Mouse (Mus musculus) liver, embryonic 13.5 days (tissue): ENCODE measurements around the gene Sap18b. TPM values are rescaled to one million over a fixed set of nuclear protein-coding genes. Genes with fewer than 3 reads are reported as not detected.
A peak's percentile ranks its signal among the peaks of the same experiment; 100 is the strongest.

Experiments
- ATAC-seq: fragments of 200-750 bp; cut with Nextera tagmentation; 2 replicates; pipeline ENCODE4 v1.8.0; 2017; ENCODE audit warnings: low read depth, mild to moderate bottlenecking, moderate number of reproducible peaks, moderate library complexity
- DNase-seq: peaks from one replicate; pipeline ENCODE4 v3.0.0; 2022
- H3K27ac ChIP-seq: fragments of 300-500 bp; sonication (generic); 2 replicates; pipeline ENCODE4 v1.5.1; 2015; ENCODE audit warnings: moderate library complexity, mild to moderate bottlenecking, inconsistent platforms
- H3K27me3 ChIP-seq: fragments of 300-500 bp; sonication (generic); 2 replicates; pipeline ENCODE4 v1.6.1; 2015; ENCODE audit warnings: mild to moderate bottlenecking, inconsistent platforms
- H3K36me3 ChIP-seq: fragments of 300-500 bp; sonication (generic); 2 replicates; pipeline ENCODE4 v1.6.1; 2015; ENCODE audit warnings: mild to moderate bottlenecking, inconsistent platforms
- H3K4me1 ChIP-seq: fragments of 300-500 bp; sonication (generic); replicated peaks from 2 replicates; pipeline ENCODE4 v1.6.1; 2015; ENCODE audit warnings: inconsistent platforms
- H3K4me2 ChIP-seq: fragments of 300-500 bp; sonication (generic); 2 replicates; pipeline ENCODE4 v1.6.1; 2015; ENCODE audit warnings: inconsistent platforms, mild to moderate bottlenecking, moderate library complexity
- H3K4me3 ChIP-seq: fragments of 300-500 bp; sonication (generic); replicated peaks from 2 replicates; pipeline ENCODE4 v1.5.1; 2015; ENCODE audit warnings: mild to moderate bottlenecking, inconsistent platforms
- H3K9ac ChIP-seq: fragments of 300-500 bp; sonication (generic); 2 replicates; pipeline ENCODE4 v1.6.1; 2015; ENCODE audit warnings: mild to moderate bottlenecking, inconsistent platforms
- H3K9me3 ChIP-seq: fragments of 300-500 bp; sonication (generic); replicated peaks from 2 replicates; pipeline ENCODE4 v1.6.1; 2016; ENCODE audit warnings: inconsistent platforms
- WGBS: fragments of 180-500 bp; shearing (Covaris S2); methylation state at CpG from one replicate; pipeline ENCODE4 v1.1.7; 2015; ENCODE audit not compliant: insufficient replicate concordance; 5-methylcytosine and 5-hydroxymethylcytosine counted together
- polyA plus RNA-seq: library from polyadenylated mRNA; unstranded; fragments of >200 nt; fragmentation: Nextera tagmentation; extraction: Ambion mirVana; gene quantifications from 2 replicates; pipeline ENCODE4 v1.2.1, GENCODE M21; 2015

The Sap18b gene
- polyA plus RNA-seq, 1 experiment from 2014 or later: 295 TPM

DNA sequence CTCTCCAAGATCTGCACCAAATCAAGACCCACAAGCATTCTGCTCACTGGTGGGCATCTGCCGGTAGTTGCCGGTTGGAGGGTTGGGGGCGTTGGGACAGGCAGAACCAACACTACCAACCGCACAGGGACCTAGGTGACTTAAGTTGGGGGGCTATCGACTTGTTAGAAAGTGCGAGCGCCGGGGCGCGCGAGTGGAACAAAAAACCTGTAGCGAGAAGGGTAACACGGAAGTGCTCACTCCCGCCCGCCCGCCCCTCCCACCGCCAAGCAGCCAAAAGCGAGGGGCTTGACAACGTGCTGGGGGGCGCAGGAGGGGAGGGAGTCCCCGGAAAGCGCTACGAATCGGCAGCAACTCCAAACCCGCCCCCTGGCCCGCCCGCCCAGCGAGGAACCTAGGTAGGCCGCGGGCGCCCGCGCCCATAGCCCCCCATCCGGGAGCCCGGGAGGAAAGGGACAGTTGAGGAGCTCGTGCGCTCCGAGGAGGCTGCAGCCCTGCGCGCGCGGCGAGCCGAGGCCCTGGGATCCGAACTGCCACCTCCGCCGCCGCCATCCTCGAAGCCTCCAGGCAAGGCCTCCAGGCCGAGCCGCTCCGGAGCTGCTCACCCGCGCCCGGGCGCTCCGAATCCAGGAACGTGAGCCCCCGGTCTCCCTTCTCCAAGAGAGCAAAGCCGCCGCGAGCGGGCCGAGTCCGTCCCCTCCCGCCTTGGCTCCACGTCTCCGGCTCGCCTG is 18.5 kb upstream of the Sap18b start:
- peak overlapping the region; percentile 99 for H3K4me3 ChIP-seq
- ATAC-seq: no peak
- no peaks in the 10 kb centered on the region for H3K27me3 ChIP-seq
- peaks cover 66% of the 10 kb centered on the region for H3K4me1 ChIP-seq
- peak overlapping the region; percentile 89 for H3K27ac ChIP-seq
- H3K4me2 ChIP-seq: peak overlapping the region; percentile 95
- DNase-seq: peak; percentile 39
- peaks cover 26% of the 10 kb centered on the region for H3K36me3 ChIP-seq
- peak overlapping the region; percentile 97 for H3K9ac ChIP-seq
- no peaks in the 10 kb centered on the region for H3K9me3 ChIP-seq
- under 1% methylated on average over 64 of the region's 69 CpGs for WGBS

- ATAC-seq: peak; percentile 95
Measured at GRCm38 (mm10) chr8:95807331-95807843, 17.8 kb upstream of the Sap18b start, which contains the start of gene Cnot1. Cnot1 (minus strand) TSS chr8:95807464.

DNA sequence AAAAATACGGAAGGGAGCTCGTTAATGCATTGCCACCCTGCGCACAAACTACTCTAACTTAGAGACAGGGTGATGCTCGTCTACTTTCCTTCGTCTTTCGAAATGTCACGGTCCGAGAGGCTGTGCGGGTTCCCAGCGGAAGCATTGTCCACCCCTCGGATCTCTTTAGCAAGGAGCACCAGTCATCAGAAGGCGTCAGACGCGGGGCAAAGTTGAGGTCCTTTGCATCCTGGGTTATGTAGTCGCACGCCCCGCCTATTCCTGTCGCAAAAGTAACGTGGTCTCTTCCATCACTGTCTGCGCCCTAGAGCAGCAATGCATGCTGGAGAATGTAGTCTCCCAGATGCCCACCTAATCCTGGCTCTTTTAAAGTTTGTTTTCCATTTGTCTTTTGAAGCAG is 17.3 kb upstream of the Sap18b start:
- peaks cover 55% of the 10 kb centered on the region for H3K4me1 ChIP-seq
- peak overlapping the region; percentile 91 for H3K27ac ChIP-seq
- peak overlapping the region; percentile 99 for H3K4me3 ChIP-seq
- H3K9ac ChIP-seq: peak overlapping the region; percentile 72
- peak; percentile 84 for DNase-seq
- no peaks in the 10 kb centered on the region for H3K27me3 ChIP-seq
- WGBS: 1% methylated on average over 20 of the region's 20 CpGs
- no peaks in the 10 kb centered on the region for H3K9me3 ChIP-seq
- H3K36me3 ChIP-seq: peaks cover 17% of the 10 kb centered on the region; the same call in 1 of the 2 replicates
- peak overlapping the region; percentile 83 for H3K4me2 ChIP-seq
- peak; percentile 82 for ATAC-seq

More at GRCm38 (mm10) chr8:95807331-95807843, 17.8 kb upstream of the Sap18b start, which contains the start of gene Cnot1:
- Histone ChIP-seq H3K27ac (peak within 1 kb of the TSS; percentile 91), H3K4me1 (peaks cover 59% of the 10 kb centered on the region), H3K4me2 (peak within 1 kb of the TSS; percentile 95), H3K9ac (peak within 1 kb of the TSS; percentile 97), H3K4me3 (peak within 1 kb of the TSS; percentile 99), H3K36me3 (peaks cover 19% of the 10 kb centered on the region), H3K27me3 (no peaks in the 10 kb centered on the region), H3K9me3 (no peaks in the 10 kb centered on the region)
- WGBS: under 1% methylated on average over 44 of the region's 44 CpGs
- peak; percentile 95 for DNase-seq

DNA sequence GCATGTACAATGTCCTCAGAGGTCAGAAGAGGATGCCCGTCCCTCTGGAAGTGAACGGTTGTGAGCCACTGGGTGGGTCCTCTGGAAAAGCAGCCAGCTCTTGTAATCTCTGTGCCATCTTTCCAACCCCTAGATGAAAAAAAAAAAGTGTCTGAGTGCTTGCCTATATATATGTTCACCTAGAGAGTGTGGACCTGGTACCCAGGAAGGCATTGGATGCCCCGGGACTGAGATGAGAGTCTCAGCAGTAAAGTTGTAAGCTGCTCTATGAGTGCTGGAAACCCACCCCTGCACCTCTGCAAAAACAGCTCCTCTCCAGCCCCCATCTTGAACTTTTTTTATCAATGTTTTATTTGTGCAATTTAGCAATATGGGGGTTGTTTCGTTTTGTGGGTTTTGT is 16.5 kb upstream of the Sap18b start:
- 72% methylated on average over 4 of the region's 4 CpGs for WGBS
- peak overlapping the region; percentile 83 for H3K4me2 ChIP-seq

GRCm38 (mm10) chr8:95809116-95809515 is 16.0 kb upstream of the Sap18b start:
- Histone ChIP-seq H3K36me3 (peaks cover 9% of the 10 kb centered on the region; the same call in 1 of the 2 replicates), H3K4me2 (no peak overlapping the region), H3K27ac (no peak overlapping the region), H3K4me3 (no peak overlapping the region), H3K4me1 (peaks cover 42% of the 10 kb centered on the region), H3K9me3 (no peaks in the 10 kb centered on the region), H3K27me3 (no peaks in the 10 kb centered on the region), H3K9ac (no peak overlapping the region)
- DNase-seq (no peak), ATAC-seq (no peak)
- 80% methylated on average over 5 of the region's 5 CpGs for WGBS

More for the DNA sequence above, 16.5 kb upstream of the Sap18b start:
- DNase-seq (no peak), ATAC-seq (no peak)
- H3K9ac ChIP-seq: no peak overlapping the region
- H3K27me3 ChIP-seq: no peaks in the 10 kb centered on the region
- H3K36me3 ChIP-seq: peaks cover 13% of the 10 kb centered on the region; the same call in 1 of the 2 replicates
- H3K27ac ChIP-seq: no peak overlapping the region
- 0 out of 2 replicates have a peak overlapping the region, but pooled peaks have one; percentile 99 for H3K4me3 ChIP-seq
- H3K9me3 ChIP-seq: no peaks in the 10 kb centered on the region
- peaks cover 47% of the 10 kb centered on the region for H3K4me1 ChIP-seq

- no peak for ATAC-seq
- no peaks in the 10 kb centered on the region for H3K36me3 ChIP-seq
- DNase-seq: no peak
Measured at GRCm38 (mm10) chr8:95810184-95810591, 15.0 kb upstream of the Sap18b start.

GRCm38 (mm10) chr8:95816044-95816708 is 9.0 kb upstream of the Sap18b start:
- no peak overlapping the region for H3K27ac ChIP-seq
- DNase-seq: no peak
- H3K4me1 ChIP-seq: 0 out of 2 replicates have a peak, but pooled peaks cover 8% of the 10 kb centered on the region
- no peak overlapping the region for H3K9ac ChIP-seq
- H3K36me3 ChIP-seq: no peaks in the 10 kb centered on the region
- H3K27me3 ChIP-seq: no peaks in the 10 kb centered on the region
- H3K4me2 ChIP-seq: no peak overlapping the region
- H3K4me3 ChIP-seq: no peak overlapping the region
- ATAC-seq: no peak
- WGBS: 58% methylated on average over 6 of the region's 6 CpGs
- H3K9me3 ChIP-seq: no peaks in the 10 kb centered on the region

More at GRCm38 (mm10) chr8:95810184-95810591, 15.0 kb upstream of the Sap18b start:
- H3K27ac ChIP-seq: no peak overlapping the region
- no peaks in the 10 kb centered on the region for H3K9me3 ChIP-seq
- no peak overlapping the region for H3K4me2 ChIP-seq
- no peaks in the 10 kb centered on the region for H3K27me3 ChIP-seq
- peaks cover 31% of the 10 kb centered on the region for H3K4me1 ChIP-seq
- 45% methylated on average over 3 of the region's 3 CpGs for WGBS
- no peak overlapping the region for H3K4me3 ChIP-seq
- no peak overlapping the region for H3K9ac ChIP-seq

- Histone ChIP-seq H3K4me3 (no peak overlapping the region), H3K4me1 (peaks cover 8% of the 10 kb centered on the region; the same call in 1 of the 2 replicates), H3K9me3 (no peaks in the 10 kb centered on the region), H3K9ac (no peak overlapping the region), H3K36me3 (no peaks in the 10 kb centered on the region), H3K27me3 (no peaks in the 10 kb centered on the region), H3K4me2 (no peak overlapping the region), H3K27ac (no peak overlapping the region)
- 60% methylated on average over 3 of the region's 3 CpGs for WGBS
- ATAC-seq (no peak), DNase-seq (no peak)
Measured at GRCm38 (mm10) chr8:95817597-95817996, 7.5 kb upstream of the Sap18b start.

GRCm38 (mm10) chr8:95818211-95818610 is 6.9 kb upstream of the Sap18b start:
- peaks cover 8% of the 10 kb centered on the region; the same call in 1 of the 2 replicates for H3K4me1 ChIP-seq
- H3K36me3 ChIP-seq: no peaks in the 10 kb centered on the region
- 33% methylated on average over 1 of the region's 1 CpGs for WGBS
- DNase-seq: no peak
- H3K27me3 ChIP-seq: no peaks in the 10 kb centered on the region
- H3K9ac ChIP-seq: no peak overlapping the region
- no peak overlapping the region for H3K4me3 ChIP-seq
- no peaks in the 10 kb centered on the region for H3K9me3 ChIP-seq
- H3K27ac ChIP-seq: no peak overlapping the region
- no peak overlapping the region for H3K4me2 ChIP-seq
- no peak for ATAC-seq

GRCm38 (mm10) chr8:95821266-95821665 is 3.9 kb upstream of the Sap18b start:
- Histone ChIP-seq H3K27ac (no peak overlapping the region), H3K36me3 (no peaks in the 10 kb centered on the region), H3K9me3 (no peaks in the 10 kb centered on the region), H3K4me1 (peaks cover 8% of the 10 kb centered on the region; the same call in 1 of the 2 replicates), H3K9ac (no peak overlapping the region), H3K4me3 (no peak overlapping the region), H3K27me3 (no peaks in the 10 kb centered on the region), H3K4me2 (no peak overlapping the region)
- DNase-seq (no peak), ATAC-seq (peak; percentile 72)
- 64% methylated on average over 6 of the region's 6 CpGs for WGBS

DNA sequence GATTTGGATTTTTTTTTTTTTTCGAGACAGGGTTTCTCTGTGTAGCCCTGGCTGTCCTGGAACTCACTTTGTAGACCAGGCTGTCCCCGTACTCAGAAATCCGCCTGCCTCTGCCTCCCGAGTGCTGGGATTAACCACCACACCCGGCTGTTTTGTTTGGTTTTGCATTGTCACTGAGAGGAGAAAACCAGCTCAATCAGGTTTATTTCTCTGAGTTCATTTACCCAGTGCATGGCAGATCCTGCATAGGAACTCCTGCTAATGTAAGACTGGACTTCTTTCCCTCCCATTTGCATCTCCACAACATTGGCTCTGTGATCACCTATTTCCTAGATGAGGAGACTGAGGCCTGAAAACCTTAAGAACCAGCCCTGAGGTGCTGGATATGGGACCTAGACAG is 3.0 kb upstream of the Sap18b start:
- Histone ChIP-seq H3K9me3 (no peaks in the 10 kb centered on the region), H3K9ac (no peak overlapping the region), H3K27ac (no peak overlapping the region), H3K4me2 (no peak overlapping the region), H3K4me1 (peaks cover 8% of the 10 kb centered on the region; the same call in 1 of the 2 replicates), H3K36me3 (no peaks in the 10 kb centered on the region), H3K4me3 (no peak overlapping the region), H3K27me3 (no peaks in the 10 kb centered on the region)
- no peak for ATAC-seq
- 52% methylated on average over 5 of the region's 5 CpGs for WGBS
- no peak for DNase-seq
